Mouse (Mus musculus) kidney, adult 2 months (tissue): ENCODE results near the gene Maco1. TPM values are rescaled to one million over a fixed set of nuclear protein-coding genes. Genes with fewer than 3 reads are reported as not detected.

Experiments used
- DNase-seq: peaks from one replicate; pipeline ENCODE4 v3.0.0; 2021
- H3K27ac ChIP-seq: fragments of 200-500 bp; 2 replicates; pipeline ENCODE4 v1.5.1; 2012; ENCODE audit warnings: low read depth, low read length, control low read depth, inconsistent platforms; ENCODE audit not compliant: insufficient read depth
- H3K27me3 ChIP-seq: fragments of 200-500 bp; replicated peaks from 2 replicates; pipeline ENCODE4 v1.6.1; 2012; ENCODE audit warnings: mild to moderate bottlenecking, moderate library complexity, low read length, inconsistent platforms; ENCODE audit not compliant: control insufficient read depth, insufficient read depth
- H3K36me3 ChIP-seq: fragments of 200-500 bp; 2 replicates; pipeline ENCODE4 v1.6.1; 2012; ENCODE audit warnings: mild to moderate bottlenecking, moderate library complexity, low read length, inconsistent platforms; ENCODE audit not compliant: control insufficient read depth, insufficient read depth
- H3K4me1 ChIP-seq: fragments of 200-500 bp; 2 replicates; pipeline ENCODE4 v1.6.1; 2011; ENCODE audit warnings: low read length; ENCODE audit not compliant: control insufficient read depth, insufficient read depth
- H3K4me3 ChIP-seq: fragments of 200-500 bp; 2 replicates; pipeline ENCODE4 v1.5.1; 2011; ENCODE audit warnings: mild to moderate bottlenecking, low read depth, low read length, control low read depth; ENCODE audit not compliant: insufficient read depth
- CTCF ChIP-seq: fragments of 200-500 bp; conservative IDR thresholded peaks from 2 replicates; pipeline ENCODE4 v1.5.1; 2011; ENCODE audit warnings: low read depth, mild to moderate bottlenecking, control low read depth, low read length, moderate library complexity, mixed read lengths; ENCODE audit not compliant: insufficient read depth, insufficient read length
- POLR2A ChIP-seq: fragments of 200-500 bp; IDR thresholded peaks from one replicate; pipeline ENCODE4 v1.6.1; 2011; ENCODE audit warnings: low read depth, low read length, control low read depth
- WGBS: fragments of 180-500 bp; shearing (Covaris S2); methylation state at CpG from one replicate; pipeline ENCODE4 v1.1.7; 2018; 5-methylcytosine and 5-hydroxymethylcytosine counted together
- polyA plus RNA-seq: library from polyadenylated mRNA; depleted of rRNA; stranded (reverse); fragments of >200 nt; gene quantifications from 2 replicates; pipeline ENCODE4 v1.2.3, GENCODE M21; 2012

Maco1 gene
- polyA plus RNA-seq, 1 experiment, result 10.8 TPM

- Histone ChIP-seq H3K4me3 (no peak overlapping the region), H3K36me3 (no peaks in the 10 kb centered on the region), H3K27me3 (no peaks in the 10 kb centered on the region), H3K4me1 (no peaks in the 10 kb centered on the region; the same call in 1 of the 2 replicates), H3K27ac (no peak overlapping the region)
- TF ChIP-seq CTCF (no peak), POLR2A (no peak)
- no peak for DNase-seq
- WGBS, result 92% methylated on average over 7 of the region's 7 CpGs
These were observed 9.9 kb upstream of the Maco1 start for GRCm38 (mm10) chr4:134862996-134863395.

- TF ChIP-seq CTCF, result no peak
- no peak for TF ChIP-seq POLR2A
- no peaks in the 10 kb centered on the region for H3K27me3 ChIP-seq
- no peak overlapping the region for H3K27ac ChIP-seq
- no peak overlapping the region for H3K4me3 ChIP-seq
- no peaks in the 10 kb centered on the region for H3K36me3 ChIP-seq
- no peaks in the 10 kb centered on the region; the same call in 1 of the 2 replicates for H3K4me1 ChIP-seq
- 35% methylated on average over 6 of the region's 6 CpGs for WGBS
- DNase-seq, result peak; percentile 48
These were observed 8.7 kb upstream of the Maco1 start for GRCm38 (mm10) chr4:134861884-134862283.

GRCm38 (mm10) chr4:134858494-134858893, 5.3 kb upstream of the Maco1 start:
- H3K36me3 ChIP-seq, result no peaks in the 10 kb centered on the region
- no peak overlapping the region for H3K4me3 ChIP-seq
- no peaks in the 10 kb centered on the region; the same call in 1 of the 2 replicates for H3K4me1 ChIP-seq
- no peak for DNase-seq
- H3K27ac ChIP-seq, result no peak overlapping the region
- H3K27me3 ChIP-seq, result no peaks in the 10 kb centered on the region
- WGBS, result 90% methylated on average over 4 of the region's 4 CpGs
- TF ChIP-seq POLR2A (no peak), CTCF (no peak)

- no peak overlapping the region for H3K27ac ChIP-seq
- DNase-seq, result peak; percentile 47
- WGBS, result 47% methylated on average over 5 of the region's 5 CpGs
- H3K36me3 ChIP-seq, result no peaks in the 10 kb centered on the region
- TF ChIP-seq CTCF, result no peak
- no peak for TF ChIP-seq POLR2A
- peaks cover 4% of the 10 kb centered on the region; the same call in 1 of the 2 replicates for H3K4me1 ChIP-seq
- H3K27me3 ChIP-seq, result no peaks in the 10 kb centered on the region
- no peak overlapping the region for H3K4me3 ChIP-seq
These were observed 3.4 kb upstream of the Maco1 start for GRCm38 (mm10) chr4:134856501-134856900.

GRCm38 (mm10) chr4:134856056-134856455, 2.9 kb upstream of the Maco1 start:
- TF ChIP-seq CTCF (no peak), POLR2A (no peak)
- H3K27me3 ChIP-seq, result no peaks in the 10 kb centered on the region
- no peak overlapping the region for H3K27ac ChIP-seq
- H3K36me3 ChIP-seq, result no peaks in the 10 kb centered on the region
- no peak overlapping the region for H3K4me3 ChIP-seq
- DNase-seq, result no peak
- 58% methylated on average over 5 of the region's 5 CpGs for WGBS
- peaks cover 4% of the 10 kb centered on the region; the same call in 1 of the 2 replicates for H3K4me1 ChIP-seq

- Histone ChIP-seq H3K27me3 (no peaks in the 10 kb centered on the region), H3K27ac (no peak overlapping the region), H3K36me3 (no peaks in the 10 kb centered on the region), H3K4me3 (no peak overlapping the region), H3K4me1 (peaks cover 4% of the 10 kb centered on the region; the same call in 1 of the 2 replicates)
- WGBS, result 83% methylated on average over 3 of the region's 3 CpGs
- no peak for DNase-seq
- TF ChIP-seq CTCF (no peak), POLR2A (no peak)
These were observed 2.2 kb upstream of the Maco1 start for GRCm38 (mm10) chr4:134855371-134855770.

GRCm38 (mm10) chr4:134853637-134854485, 716 bp upstream of the Maco1 start:
- Histone ChIP-seq H3K4me1 (peaks cover 4% of the 10 kb centered on the region; the same call in 1 of the 2 replicates), H3K4me3 (peak overlapping the region; percentile 75), H3K36me3 (no peaks in the 10 kb centered on the region), H3K27ac (peak overlapping the region; percentile 83), H3K27me3 (no peaks in the 10 kb centered on the region)
- peak; percentile 96 for DNase-seq
- 1% methylated on average over 91 of the region's 91 CpGs for WGBS
- TF ChIP-seq CTCF, result no peak
- TF ChIP-seq POLR2A, result peak; percentile 25
